8 mouse cellular contexts compared by ENCODE assay signal in the genomic region with DNA sequence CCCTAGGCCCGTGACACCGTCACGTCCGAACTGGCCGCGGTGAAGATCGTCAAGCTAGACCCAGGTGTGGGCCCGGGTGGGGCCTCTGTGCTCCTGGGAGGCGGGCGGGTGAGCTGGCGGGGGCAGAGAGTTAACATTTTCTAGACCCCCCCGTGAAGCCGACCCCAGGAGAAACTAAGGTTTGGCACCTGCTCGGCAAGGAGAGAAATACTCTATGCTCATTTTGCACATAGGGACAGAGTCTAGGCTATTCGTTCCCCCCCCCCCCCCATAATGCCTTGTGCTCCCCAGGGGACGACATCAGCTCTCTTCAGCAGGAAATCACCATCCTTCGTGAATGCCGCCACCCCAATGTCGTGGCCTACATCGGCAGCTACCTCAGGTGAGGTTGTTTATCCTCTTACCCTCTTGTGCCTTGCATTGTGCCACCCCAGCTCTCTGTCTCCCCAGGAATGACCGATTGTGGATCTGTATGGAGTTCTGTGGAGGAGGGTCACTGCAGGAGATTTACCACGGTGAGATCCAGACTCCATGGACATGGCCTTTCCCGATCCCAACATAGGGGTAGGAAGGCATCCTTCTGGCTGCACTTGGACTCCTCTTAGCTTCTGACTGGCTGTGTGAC. TPM values are rescaled to one million over a fixed set of nuclear protein-coding genes. Genes with fewer than 3 reads are reported as not detected.
DNase-seq lines count a peak whose midpoint lies in the region; ATAC-seq lines count a peak whose summit lies in the region.

No protein-coding gene starts in this region.

- H3K4me1 ChIP-seq in heart, embryonic 13.5 days, result peaks cover 46% of the 10 kb centered on the region
- peaks cover 55% of the 10 kb centered on the region for H3K4me1 ChIP-seq in hindbrain, embryonic 10.5 days (replicated peaks)
- H3K4me1 ChIP-seq in midbrain, embryonic 13.5 days (replicated peaks), result peaks cover 33% of the 10 kb centered on the region

- H3K36me3 ChIP-seq in heart, embryonic 13.5 days, result peaks cover 66% of the 10 kb centered on the region
- H3K36me3 ChIP-seq in hindbrain, embryonic 10.5 days, result peaks cover 87% of the 10 kb centered on the region
- H3K36me3 ChIP-seq in midbrain, embryonic 13.5 days, result peaks cover 85% of the 10 kb centered on the region

- no peaks in the 10 kb centered on the region for H3K27me3 ChIP-seq in heart, embryonic 13.5 days (replicated peaks)
- peaks cover 5% of the 10 kb centered on the region; the same call in 1 of the 2 replicates for H3K27me3 ChIP-seq in hindbrain, embryonic 10.5 days (ENCODE audit: insufficient read depth, poor library complexity, severe bottlenecking)
- no peaks in the 10 kb centered on the region for H3K27me3 ChIP-seq in midbrain, embryonic 13.5 days

- H3K27ac ChIP-seq in heart, embryonic 13.5 days (replicated peaks), result peak overlapping the region; percentile 73
- peak overlapping the region; percentile 87 for H3K27ac ChIP-seq in hindbrain, embryonic 10.5 days
- H3K27ac ChIP-seq in midbrain, embryonic 13.5 days, result no peak overlapping the region; the same call in 1 of the 2 replicates

- DNase-seq in heart, adult 18-20 months, result no peak
- DNase-seq in R1 (ENCODE audit: low read depth, low spot score), result peak; percentile 16
- no peak for DNase-seq in hindbrain, embryonic 10.5 days (ENCODE audit: low spot score)
- no peak for DNase-seq in left cerebral cortex, adult 9 months (ENCODE audit: low spot score in 2 of 2)
- DNase-seq in MN1 (ENCODE audit: low spot score), result no peak

- no peaks in the 10 kb centered on the region for H3K9me3 ChIP-seq in heart, embryonic 13.5 days
- no peaks in the 10 kb centered on the region for H3K9me3 ChIP-seq in hindbrain, embryonic 10.5 days
- no peaks in the 10 kb centered on the region for H3K9me3 ChIP-seq in midbrain, embryonic 13.5 days

- WGBS in heart, embryonic 13.5 days, result 9% methylated on average over 23 of the region's 23 CpGs
- 12% methylated on average over 23 of the region's 23 CpGs for WGBS in hindbrain, embryonic 10.5 days
- WGBS in midbrain, embryonic 13.5 days, result 13% methylated on average over 23 of the region's 23 CpGs

- H3K9ac ChIP-seq in heart, embryonic 13.5 days, result peak overlapping the region; percentile 90
- H3K9ac ChIP-seq in midbrain, embryonic 13.5 days (replicated peaks), result peak overlapping the region; percentile 77

- peak overlapping the region; percentile 75 for H3K4me3 ChIP-seq in heart, embryonic 13.5 days
- peak overlapping the region; percentile 76 for H3K4me3 ChIP-seq in hindbrain, embryonic 10.5 days
- H3K4me3 ChIP-seq in midbrain, embryonic 13.5 days (replicated peaks), result peak overlapping the region; percentile 52

- ATAC-seq in heart, embryonic 13.5 days (ENCODE audit: extremely low read depth, insufficient number of reproducible peaks, low FRiP score, low TSS enrichment), result peak; percentile 33; the same call in 1 of the 2 replicates
- peak; percentile 7; the same call in 1 of the 2 replicates for ATAC-seq in midbrain, embryonic 13.5 days
- ATAC-seq in frontal cortex, adult (ENCODE audit: low TSS enrichment), result no peak

- H3K4me2 ChIP-seq in heart, embryonic 13.5 days, result peak overlapping the region; percentile 97
- peak overlapping the region; percentile 86 for H3K4me2 ChIP-seq in midbrain, embryonic 13.5 days (replicated peaks)

RNA-seq across cellular contexts. Expression of a gene that starts 0.6 kb away (rescaled TPM):
- polyA plus RNA-seq in heart, embryonic 13.5 days (2015; fragmentation: Nextera tagmentation; extraction: Ambion mirVana), result 12.5 and 13.5 TPM in 2 replicates
- total RNA-seq in heart, adult 18-20 months (2021), result 10 to 100 TPM; 30.7 to 43.0 TPM
- 13.1 and 14.7 TPM in 2 replicates for polyA plus RNA-seq in hindbrain, embryonic 10.5 days (2016; fragmentation: Nextera tagmentation; extraction: Ambion mirVana)
- polyA plus RNA-seq in midbrain, embryonic 13.5 days (2015; fragmentation: Nextera tagmentation; extraction: Ambion mirVana), result 13.6 and 17.1 TPM in 2 replicates

RNA-seq across cellular contexts. Expression of a gene that starts 6.8 kb away (rescaled TPM):
- polyA plus RNA-seq in heart, embryonic 13.5 days (2015; fragmentation: Nextera tagmentation; extraction: Ambion mirVana), result 46.9 and 48.1 TPM in 2 replicates
- 10 to 100 TPM; 13.3 to 14.0 TPM for total RNA-seq in heart, adult 18-20 months (2021)
- 125 and 129 TPM in 2 replicates for polyA plus RNA-seq in hindbrain, embryonic 10.5 days (2016; fragmentation: Nextera tagmentation; extraction: Ambion mirVana)
- 74.4 and 81.1 TPM in 2 replicates for polyA plus RNA-seq in midbrain, embryonic 13.5 days (2015; fragmentation: Nextera tagmentation; extraction: Ambion mirVana)

RNA-seq across cellular contexts. Expression of a gene that starts 21.9 kb away (rescaled TPM):
- polyA plus RNA-seq in heart, embryonic 13.5 days (2015; fragmentation: Nextera tagmentation; extraction: Ambion mirVana), result 89.2 and 89.7 TPM in 2 replicates
- total RNA-seq in heart, adult 18-20 months (2021), result 10 to 100 TPM; 66.5 to 94.7 TPM
- 198 and 221 TPM in 2 replicates for polyA plus RNA-seq in hindbrain, embryonic 10.5 days (2016; fragmentation: Nextera tagmentation; extraction: Ambion mirVana)
- 120 and 128 TPM in 2 replicates for polyA plus RNA-seq in midbrain, embryonic 13.5 days (2015; fragmentation: Nextera tagmentation; extraction: Ambion mirVana)

RNA-seq across cellular contexts. Expression of a gene that starts 35.3 kb away (rescaled TPM):
- 0.45 and 0.60 TPM in 2 replicates for polyA plus RNA-seq in heart, embryonic 13.5 days (2015; fragmentation: Nextera tagmentation; extraction: Ambion mirVana)
- 10 to 100 TPM; 13.8 TPM for total RNA-seq in heart, adult 18-20 months (2021)
- polyA plus RNA-seq in hindbrain, embryonic 10.5 days (2016; fragmentation: Nextera tagmentation; extraction: Ambion mirVana), result 0.29 and 0.37 TPM in 2 replicates
- 0.39 and 0.46 TPM in 2 replicates for polyA plus RNA-seq in midbrain, embryonic 13.5 days (2015; fragmentation: Nextera tagmentation; extraction: Ambion mirVana)

RNA-seq across cellular contexts. Expression of a gene that starts 42.6 kb away (rescaled TPM):
- polyA plus RNA-seq in heart, embryonic 13.5 days (2015; fragmentation: Nextera tagmentation; extraction: Ambion mirVana), result 203 and 219 TPM in 2 replicates
- total RNA-seq in heart, adult 18-20 months (2021), result 1,000 to 10,000 TPM; 1,224 to 1,269 TPM
- polyA plus RNA-seq in hindbrain, embryonic 10.5 days (2016; fragmentation: Nextera tagmentation; extraction: Ambion mirVana), result 1.3 and 1.9 TPM in 2 replicates
- 1.9 and 2.2 TPM in 2 replicates for polyA plus RNA-seq in midbrain, embryonic 13.5 days (2015; fragmentation: Nextera tagmentation; extraction: Ambion mirVana)
